Mouse (Mus musculus) forebrain, postnatal 0 days (tissue): ENCODE data around the gene Apoe. TPM values are rescaled to one million over a fixed set of nuclear protein-coding genes. Genes with fewer than 3 reads are reported as not detected.

Source experiments
- ATAC-seq: fragments of 200-750 bp; cut with Nextera tagmentation; 2 replicates; pipeline ENCODE4 v1.8.0; 2017; ENCODE audit warnings: mild to moderate bottlenecking, moderate library complexity
- DNase-seq: peaks from one replicate; pipeline ENCODE4 v3.0.0-alpha.2; 2015
- H3K27ac ChIP-seq: fragments of 300-500 bp; sonication (generic); 2 replicates; pipeline ENCODE4 v1.5.1; 2014; ENCODE audit warnings: low read depth, mild to moderate bottlenecking, antibody characterized with exemption, low read length, moderate library complexity, mixed read lengths
- H3K27me3 ChIP-seq: fragments of 300-500 bp; sonication (generic); 2 replicates; pipeline ENCODE4 v1.6.1; 2014; ENCODE audit warnings: mild to moderate bottlenecking, low read length, mixed read lengths; ENCODE audit not compliant: insufficient read depth
- H3K36me3 ChIP-seq: fragments of 300-500 bp; sonication (generic); 2 replicates; pipeline ENCODE4 v1.6.1; 2014; ENCODE audit warnings: mild to moderate bottlenecking, moderate library complexity; ENCODE audit not compliant: insufficient read depth
- H3K4me1 ChIP-seq: fragments of 300-500 bp; sonication (generic); 2 replicates; pipeline ENCODE4 v1.6.1; 2014; ENCODE audit warnings: antibody characterized with exemption; ENCODE audit not compliant: insufficient read depth
- H3K4me2 ChIP-seq: fragments of 300-500 bp; sonication (generic); 2 replicates; pipeline ENCODE4 v1.6.1; 2014; ENCODE audit warnings: low read depth, mild to moderate bottlenecking, moderate library complexity
- H3K4me3 ChIP-seq: fragments of 300-500 bp; sonication (generic); 2 replicates; pipeline ENCODE4 v1.5.1; 2014; ENCODE audit warnings: low read depth, low read length, mixed read lengths
- H3K9ac ChIP-seq: fragments of 300-500 bp; sonication (generic); 2 replicates; pipeline ENCODE4 v1.6.1; 2014; ENCODE audit warnings: mild to moderate bottlenecking
- H3K9me3 ChIP-seq: fragments of 300-500 bp; sonication (generic); 2 replicates; pipeline ENCODE4 v1.6.1; 2016; ENCODE audit warnings: low read length
- CTCF ChIP-seq: sonication (generic); IDR thresholded peaks from 2 replicates; pipeline ENCODE4 v1.5.1; 2016; ENCODE audit warnings: antibody characterized with exemption, control low read depth, low read depth
- WGBS: fragments of 180-500 bp; shearing (Covaris S2); extraction: QIAGEN DNeasy Blood & Tissue Kit; methylation state at CpG from one replicate; pipeline ENCODE4 v1.1.7; 2014; 5-methylcytosine and 5-hydroxymethylcytosine counted together
- polyA plus RNA-seq: library from polyadenylated mRNA; unstranded; fragments of >200 nt; fragmentation: Nextera tagmentation; extraction: Ambion mirVana; gene quantifications from 2 replicates; pipeline ENCODE4 v1.2.1, GENCODE M21; 2015
- total RNA-seq: library from RNA; depleted of rRNA; stranded (reverse); fragments of >200 nt; gene quantifications from 2 replicates; pipeline ENCODE4 v1.2.3, GENCODE M21; 2014

Apoe gene
- total and polyA plus RNA-seq, 2 experiments from 2014 or later = 1,116 to 1,495 TPM

GRCm38 (mm10) chr7:19683771-19684201, 15.2 kb downstream of the Apoe start:
- H3K36me3 ChIP-seq = no peaks in the 10 kb centered on the region
- no peak overlapping the region for H3K4me3 ChIP-seq
- H3K27ac ChIP-seq = no peak overlapping the region
- WGBS = 85% methylated on average over 6 of the region's 6 CpGs
- no peak overlapping the region for H3K4me2 ChIP-seq
- no peak for TF ChIP-seq CTCF
- no peaks in the 10 kb centered on the region for H3K27me3 ChIP-seq
- H3K9me3 ChIP-seq = no peaks in the 10 kb centered on the region
- DNase-seq = no peak
- ATAC-seq = no peak
- H3K9ac ChIP-seq = no peak overlapping the region
- no peaks in the 10 kb centered on the region for H3K4me1 ChIP-seq

GRCm38 (mm10) chr7:19682979-19683378, 16.0 kb downstream of the Apoe start:
- ATAC-seq (no peak), DNase-seq (no peak)
- H3K27me3 ChIP-seq = no peaks in the 10 kb centered on the region
- 86% methylated on average over 3 of the region's 3 CpGs for WGBS
- no peak overlapping the region for H3K4me2 ChIP-seq
- no peak overlapping the region for H3K4me3 ChIP-seq
- H3K36me3 ChIP-seq = no peaks in the 10 kb centered on the region
- H3K4me1 ChIP-seq = no peaks in the 10 kb centered on the region
- H3K27ac ChIP-seq = no peak overlapping the region
- no peak for TF ChIP-seq CTCF
- H3K9me3 ChIP-seq = no peaks in the 10 kb centered on the region
- no peak overlapping the region for H3K9ac ChIP-seq

GRCm38 (mm10) chr7:19681202-19681694, 17.7 kb downstream of the Apoe start, which contains the start of the genes Gm44805 and Apoc4:
Gm44805 (minus strand) TSS chr7:19681423.
Apoc4 (minus strand) TSS chr7:19681479.
- Histone ChIP-seq H3K9ac (no peak within 1 kb of the TSS), H3K4me1 (no peaks in the 10 kb centered on the region), H3K4me3 (no peak within 1 kb of the TSS), H3K4me2 (no peak within 1 kb of the TSS), H3K27ac (no peak within 1 kb of the TSS), H3K27me3 (no peaks in the 10 kb centered on the region), H3K9me3 (no peaks in the 10 kb centered on the region), H3K36me3 (no peaks in the 10 kb centered on the region)
- 61% methylated on average over 8 of the region's 8 CpGs for WGBS
- TF ChIP-seq CTCF = no peak
- DNase-seq (no peak), ATAC-seq (no peak)

GRCm38 (mm10) chr7:19680702-19681101, 18.3 kb downstream of the Apoe start:
- Histone ChIP-seq H3K27me3 (no peaks in the 10 kb centered on the region), H3K4me2 (no peak overlapping the region), H3K9ac (no peak overlapping the region), H3K9me3 (no peaks in the 10 kb centered on the region), H3K4me3 (no peak overlapping the region), H3K27ac (no peak overlapping the region), H3K36me3 (no peaks in the 10 kb centered on the region), H3K4me1 (no peaks in the 10 kb centered on the region)
- TF ChIP-seq CTCF = no peak
- 82% methylated on average over 2 of the region's 2 CpGs for WGBS
- DNase-seq (no peak), ATAC-seq (no peak)

GRCm38 (mm10) chr7:19678901-19679300, 20.1 kb downstream of the Apoe start:
- TF ChIP-seq CTCF = no peak
- H3K27ac ChIP-seq = no peak overlapping the region
- H3K36me3 ChIP-seq = no peaks in the 10 kb centered on the region
- 89% methylated on average over 3 of the region's 3 CpGs for WGBS
- no peaks in the 10 kb centered on the region for H3K9me3 ChIP-seq
- H3K27me3 ChIP-seq = no peaks in the 10 kb centered on the region
- H3K9ac ChIP-seq = no peak overlapping the region
- H3K4me1 ChIP-seq = no peaks in the 10 kb centered on the region
- DNase-seq (no peak), ATAC-seq (no peak)
- no peak overlapping the region for H3K4me3 ChIP-seq
- no peak overlapping the region for H3K4me2 ChIP-seq

GRCm38 (mm10) chr7:19677872-19678271, 21.1 kb downstream of the Apoe start, which contains the start of gene Apoc2:
Apoc2 (minus strand) TSS chr7:19677941.
- WGBS = 81% methylated on average over 8 of the region's 8 CpGs
- Histone ChIP-seq H3K36me3 (no peaks in the 10 kb centered on the region), H3K4me1 (no peaks in the 10 kb centered on the region)

GRCm38 (mm10) chr7:19676662-19677061, 22.3 kb downstream of the Apoe start:
- Histone ChIP-seq H3K27ac (no peak overlapping the region), H3K4me3 (no peak overlapping the region), H3K4me1 (no peaks in the 10 kb centered on the region), H3K9ac (no peak overlapping the region), H3K4me2 (no peak overlapping the region), H3K9me3 (no peaks in the 10 kb centered on the region), H3K36me3 (no peaks in the 10 kb centered on the region), H3K27me3 (no peaks in the 10 kb centered on the region)
- 80% methylated on average over 1 of the region's 1 CpGs for WGBS
- DNase-seq = no peak
- no peak for TF ChIP-seq CTCF
- ATAC-seq = no peak

More at GRCm38 (mm10) chr7:19677872-19678271, 21.1 kb downstream of the Apoe start, which contains the start of gene Apoc2:
- Histone ChIP-seq H3K4me2 (no peak within 1 kb of the TSS), H3K27me3 (no peaks in the 10 kb centered on the region), H3K27ac (no peak within 1 kb of the TSS), H3K4me3 (no peak within 1 kb of the TSS), H3K9ac (no peak within 1 kb of the TSS), H3K9me3 (no peaks in the 10 kb centered on the region)
- no peak for DNase-seq
- no peak for TF ChIP-seq CTCF
- no peak for ATAC-seq
